Mouse (Mus musculus) small intestine, adult 2 months (tissue): Measurements from ENCODE around the gene Kdm4b.

ENCODE experiments used
- CTCF ChIP-seq: fragments of 200-500 bp; IDR thresholded peaks from 2 replicates; pipeline ENCODE4 v1.5.1; 2012; ENCODE audit warnings: low read depth, mild to moderate bottlenecking, control low read depth, inconsistent platforms, low read length, moderate library complexity, mixed read lengths; ENCODE audit not compliant: insufficient replicate concordance, insufficient read length; ENCODE audit errors: extremely low read depth
- POLR2A ChIP-seq: fragments of 200-500 bp; IDR thresholded peaks from 2 replicates; pipeline ENCODE4 v1.6.1; 2012; ENCODE audit warnings: low read depth, mild to moderate bottlenecking, control low read depth, inconsistent platforms, low read length, moderate library complexity

DNA sequence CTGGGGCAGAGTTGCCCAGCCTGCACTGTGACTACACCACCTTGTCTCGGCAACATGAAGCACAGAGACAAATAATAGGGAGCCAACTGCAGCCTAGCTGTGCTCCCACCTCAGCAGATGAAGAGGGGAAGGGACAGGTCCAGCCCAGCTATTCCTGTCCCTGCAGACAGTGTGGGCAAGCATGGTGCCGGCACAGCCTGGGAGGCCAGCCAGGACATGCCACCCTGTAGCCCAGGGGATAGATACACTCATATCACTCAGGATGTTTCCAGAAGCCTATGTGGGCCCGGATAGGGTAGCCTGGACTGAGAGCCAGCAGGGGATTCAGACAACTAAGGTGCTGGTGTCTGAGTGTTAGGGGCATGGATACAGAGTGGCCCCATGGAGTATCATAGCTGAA lies 74.4 kb downstream of the Kdm4b start:
- TF ChIP-seq POLR2A (no peak), CTCF (no peak)
